Mouse (Mus musculus) forebrain, embryonic 11.5 days (tissue): ENCODE measurements around the gene Vmn2r59. TPM values are rescaled to one million over a fixed set of nuclear protein-coding genes. Genes with fewer than 3 reads are reported as not detected.
"Not testable (repeated sequence)": the region's sequence is repeated elsewhere in the genome, so short reads cannot be mapped to it uniquely, and the experiment has no call there.

ENCODE experiments used
- ATAC-seq: fragments of 200-750 bp; cut with Nextera tagmentation; replicated peaks from 2 replicates; pipeline ENCODE4 v1.8.0; 2017; ENCODE audit warnings: moderate TSS enrichment; ENCODE audit not compliant: low FRiP score
- DNase-seq: peaks from one replicate; pipeline ENCODE4 v3.0.0-alpha.2; 2017; ENCODE audit warnings: low spot score
- H3K27ac ChIP-seq: fragments of 300-500 bp; sonication (generic); 2 replicates; pipeline ENCODE4 v1.5.1; 2014; ENCODE audit warnings: low read depth, low read length
- H3K27me3 ChIP-seq: fragments of 300-500 bp; sonication (generic); 2 replicates; pipeline ENCODE4 v1.6.1; 2014; ENCODE audit warnings: mild to moderate bottlenecking, low read length, mixed read lengths; ENCODE audit not compliant: control insufficient read depth, insufficient read depth
- H3K36me3 ChIP-seq: fragments of 300-500 bp; sonication (generic); 2 replicates; pipeline ENCODE4 v1.6.1; 2014; ENCODE audit warnings: mild to moderate bottlenecking, low read length, moderate library complexity, mixed read lengths; ENCODE audit not compliant: control insufficient read depth, insufficient read depth
- H3K4me1 ChIP-seq: fragments of 300-500 bp; sonication (generic); replicated peaks from 2 replicates; pipeline ENCODE4 v1.6.1; 2014; ENCODE audit warnings: low read length, mixed read lengths; ENCODE audit not compliant: control insufficient read depth, insufficient read depth
- H3K4me2 ChIP-seq: fragments of 300-500 bp; sonication (generic); 2 replicates; pipeline ENCODE4 v1.6.1; 2014; ENCODE audit warnings: low read depth, mild to moderate bottlenecking, low read length, moderate library complexity, mixed read lengths; ENCODE audit not compliant: severe bottlenecking
- H3K4me3 ChIP-seq: fragments of 300-500 bp; sonication (generic); 2 replicates; pipeline ENCODE4 v1.5.1; 2014; ENCODE audit warnings: low read depth, low read length
- H3K9ac ChIP-seq: fragments of 300-500 bp; sonication (generic); 2 replicates; pipeline ENCODE4 v1.6.1; 2014; ENCODE audit warnings: low read length
- H3K9me3 ChIP-seq: fragments of 300-500 bp; sonication (generic); 2 replicates; pipeline ENCODE4 v1.6.1; 2016; ENCODE audit warnings: low read length, mixed read lengths; ENCODE audit not compliant: control insufficient read depth
- WGBS: fragments of 180-500 bp; shearing (Covaris S2); extraction: QIAGEN DNeasy Blood & Tissue Kit; methylation state at CpG from one replicate; pipeline ENCODE4 v1.1.7; 2014; 5-methylcytosine and 5-hydroxymethylcytosine counted together
- polyA plus RNA-seq: library from polyadenylated mRNA; unstranded; fragments of >200 nt; fragmentation: Nextera tagmentation; extraction: Ambion mirVana; gene quantifications from 2 replicates; pipeline ENCODE4 v1.2.1, GENCODE M21; 2014

The Vmn2r59 gene
- polyA plus RNA-seq: not detected in 2 replicates

DNA sequence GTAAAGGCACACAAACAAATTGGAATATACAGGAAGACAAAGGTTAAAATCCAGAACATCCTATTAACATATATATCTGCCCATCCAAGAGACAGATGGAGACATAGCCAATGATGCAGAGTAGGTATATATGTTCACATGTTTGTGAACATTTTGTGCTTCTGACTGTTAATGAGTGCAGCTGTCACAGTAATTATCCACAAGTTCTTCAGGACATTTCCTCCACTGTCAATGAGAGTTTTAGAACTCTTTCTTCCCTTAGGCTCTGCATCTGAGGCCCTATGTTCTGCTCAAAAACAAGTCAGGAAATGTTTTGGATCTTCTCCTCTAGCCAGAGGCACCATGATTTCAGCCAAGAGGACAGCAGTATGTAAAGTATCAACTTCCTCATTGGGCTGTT is at the start of gene Vmn2r59:
Gene Vmn2r59 (minus strand): TSS at position 101 of the 400 bp plus-strand sequence.
- DNase-seq: no peak
- no peak for ATAC-seq

GRCm38 (mm10) chr7:42107470-42107869 is 48.6 kb upstream of the Vmn2r59 start, which contains the start of gene Vmn2r60:
Gene Vmn2r60 (plus strand): TSS chr7:42107770.
- Histone ChIP-seq H3K9me3 (peaks cover 2% of the 10 kb centered on the region; the same call in 1 of the 2 replicates), H3K27me3 (no peaks in the 10 kb centered on the region), H3K36me3 (no peaks in the 10 kb centered on the region), H3K9ac (no peak within 1 kb of the TSS), H3K4me3 (no peak within 1 kb of the TSS), H3K4me2 (no peak within 1 kb of the TSS), H3K27ac (no peak within 1 kb of the TSS), H3K4me1 (no peaks in the 10 kb centered on the region)
- no peak for DNase-seq
- ATAC-seq: no peak
- 71% methylated on average over 2 of the region's 2 CpGs for WGBS

More for the DNA sequence above, at the start of gene Vmn2r59:
- H3K4me3 ChIP-seq: no peak within 1 kb of the TSS
- no peak within 1 kb of the TSS for H3K4me2 ChIP-seq
- H3K4me1 ChIP-seq: no peaks in the 10 kb centered on the region
- no peak within 1 kb of the TSS for H3K27ac ChIP-seq
- no peak within 1 kb of the TSS for H3K9ac ChIP-seq
- H3K36me3 ChIP-seq: no peaks in the 10 kb centered on the region
- no peaks in the 10 kb centered on the region for H3K27me3 ChIP-seq
- H3K9me3 ChIP-seq: no peaks in the 10 kb centered on the region; the same call in 1 of the 2 replicates

- ATAC-seq: not testable (repeated sequence)
- 87% methylated on average over 11 of the region's 14 CpGs for WGBS
These were observed 48.2 kb upstream of the Vmn2r59 start for GRCm38 (mm10) chr7:42107061-42107460.

More at GRCm38 (mm10) chr7:42107061-42107460, 48.2 kb upstream of the Vmn2r59 start:
- H3K27ac ChIP-seq, H3K4me2 ChIP-seq, H3K9ac ChIP-seq, H3K27me3 ChIP-seq, DNase-seq, H3K4me1 ChIP-seq, H3K9me3 ChIP-seq, H3K36me3 ChIP-seq, H3K4me3 ChIP-seq: not testable (repeated sequence)

Other genes starting within 250 kb of the Vmn2r59 start
- gene Vmn2r58, start 186.3 kb downstream of the Vmn2r59 start, polyA plus RNA-seq: not detected in 2 replicates
- not detected in 2 replicates for gene Vmn2r60, start 48.7 kb upstream of the Vmn2r59 start, polyA plus RNA-seq
- gene Vmn2r61, start 201.0 kb upstream of the Vmn2r59 start, polyA plus RNA-seq: not detected in 2 replicates